Mouse (Mus musculus) gastrocnemius, postnatal 25 days (tissue): ENCODE data around the gene Zcchc14. TPM values are rescaled to one million over a fixed set of nuclear protein-coding genes. Genes with fewer than 3 reads are reported as not detected.

Experiments
- DNase-seq: peaks from one replicate; pipeline ENCODE4 v3.0.0; 2022
- total RNA-seq, 2 experiments: library from RNA; stranded (reverse); gene quantifications; 1 replicate in 1 of 2; 2 replicates in 1 of 2; pipeline ENCODE4 v1.2.3; 2021

The Zcchc14 gene
- total RNA-seq, 2 experiments from 2014 or later, result 16.3 to 17.0 TPM

- peak; percentile 69 for DNase-seq
These were observed 12.6 kb upstream of the Zcchc14 start for GRCm38 (mm10) chr8:121665329-121665728.

GRCm38 (mm10) chr8:121663101-121663500, 10.4 kb upstream of the Zcchc14 start:
- no peak for DNase-seq

GRCm38 (mm10) chr8:121661631-121662357, 9.1 kb upstream of the Zcchc14 start:
- no peak for DNase-seq

GRCm38 (mm10) chr8:121660602-121661001, 7.9 kb upstream of the Zcchc14 start:
- no peak for DNase-seq

GRCm38 (mm10) chr8:121654966-121655494, 2.3 kb upstream of the Zcchc14 start:
- DNase-seq, result no peak

GRCm38 (mm10) chr8:121654131-121654530, 1.4 kb upstream of the Zcchc14 start:
- DNase-seq, result no peak

- no peak for DNase-seq
These were observed 779 bp upstream of the Zcchc14 start for GRCm38 (mm10) chr8:121653340-121654019.

- DNase-seq, result peak; percentile 42
These were observed 783 bp downstream of the Zcchc14 start for GRCm38 (mm10) chr8:121651874-121652361.

- no peak for DNase-seq
These were observed 1.3 kb downstream of the Zcchc14 start for GRCm38 (mm10) chr8:121651308-121651873.

GRCm38 (mm10) chr8:121650389-121651307, 2.1 kb downstream of the Zcchc14 start:
- DNase-seq, result no peak

- no peak for DNase-seq
These were observed 2.8 kb downstream of the Zcchc14 start for GRCm38 (mm10) chr8:121649904-121650303.

- DNase-seq, result no peak
These were observed 3.3 kb downstream of the Zcchc14 start for GRCm38 (mm10) chr8:121649423-121649822.

GRCm38 (mm10) chr8:121648451-121648850, 4.2 kb downstream of the Zcchc14 start:
- DNase-seq, result no peak

GRCm38 (mm10) chr8:121647511-121648215, 5.0 kb downstream of the Zcchc14 start:
- DNase-seq, result no peak

GRCm38 (mm10) chr8:121643384-121643783, 9.3 kb downstream of the Zcchc14 start:
- DNase-seq, result no peak

GRCm38 (mm10) chr8:121642804-121643203, 9.9 kb downstream of the Zcchc14 start:
- no peak for DNase-seq

GRCm38 (mm10) chr8:121636180-121636579, 16.5 kb downstream of the Zcchc14 start:
- DNase-seq, result no peak

GRCm38 (mm10) chr8:121635534-121635933, 17.2 kb downstream of the Zcchc14 start:
- peak; percentile 50 for DNase-seq

GRCm38 (mm10) chr8:121632401-121632800, 20.3 kb downstream of the Zcchc14 start:
- DNase-seq, result no peak

- DNase-seq, result peak; percentile 57
These were observed 21.0 kb downstream of the Zcchc14 start for GRCm38 (mm10) chr8:121631645-121632071.

- DNase-seq, result no peak
These were observed 24.0 kb downstream of the Zcchc14 start for GRCm38 (mm10) chr8:121628681-121629080.
